Comparison of ENCODE assay signal across 8 mouse cellular contexts in genomic region chr5:142877337-142878280, GRCm38 (mm10). TPM values are rescaled to one million over a fixed set of nuclear protein-coding genes. Genes with fewer than 3 reads are reported as not detected.
A peak's percentile ranks its signal among the peaks of the same experiment; 100 is the strongest.
DNase-seq lines count a peak whose midpoint lies in the region; ATAC-seq and TF ChIP-seq lines count a peak whose summit lies in the region.

No protein-coding gene starts in this region.

- POLR2A ChIA-PET in Patski (lab: Charles Lee), result interaction anchor here (1.0 to 1.4 kb wide), 4 partner anchors 28 to 61 kb away, joined by 3 to 5 read pairs (median 4); no protein-coding TSS in a partner anchor

- H3K4me2 ChIP-seq in hindbrain, embryonic 15.5 days, result no peak overlapping the region

- WGBS in hindbrain, embryonic 15.5 days, result 26% methylated on average over 11 of the region's 11 CpGs

- no peak for TF ChIP-seq CTCF in Patski (IDR thresholded peaks at IDR 0.05)

- ATAC-seq in Patski, result peak; percentile 52
- peak; percentile 71 for ATAC-seq in hindbrain, embryonic 15.5 days (ENCODE audit: low FRiP score, low read depth)

- peak; percentile 38 for DNase-seq in Patski (ENCODE audit: low read depth, low spot score)
- peak; percentile 87 to 93 for DNase-seq in cerebellum, postnatal 14 days
- DNase-seq in frontal cortex, postnatal 14 days (ENCODE audit: low spot score in 2 of 2), result peak; percentile 84 to 87
- DNase-seq in left cerebral cortex, adult 11 months (ENCODE audit: low spot score), result peak; percentile 84
- DNase-seq in lung, postnatal 25 days (ENCODE audit: low spot score), result peak; percentile 84
- peak; percentile 95 for DNase-seq in retina, embryonic 14.5 days (ENCODE audit: low spot score)
- peak; percentile 95 for DNase-seq in thymus, postnatal 25 days

- H3K9me3 ChIP-seq in hindbrain, embryonic 15.5 days, result no peaks in the 10 kb centered on the region

- no peaks in the 10 kb centered on the region for H3K27me3 ChIP-seq in Patski
- H3K27me3 ChIP-seq in hindbrain, embryonic 15.5 days, result no peaks in the 10 kb centered on the region

- H3K9ac ChIP-seq in hindbrain, embryonic 15.5 days, result no peak overlapping the region

- in situ Hi-C loops in Patski (cut with MboI; ENCODE audit: low pct_unique_long_range_greater_than_20kb), result loop anchor here (10.0 kb wide), 1 partner anchor 313 kb away; no protein-coding TSS in a partner anchor

- H3K36me3 ChIP-seq in hindbrain, embryonic 15.5 days, result peaks cover 7% of the 10 kb centered on the region; the same call in 1 of the 2 replicates

- peak overlapping the region; percentile 52 for H3K27ac ChIP-seq in hindbrain, embryonic 15.5 days (replicated peaks)

- H3K4me1 ChIP-seq in hindbrain, embryonic 15.5 days (replicated peaks), result peaks cover 34% of the 10 kb centered on the region

- CTCF ChIA-PET in Patski (lab: Charles Lee), result interaction anchor here (0.8 to 3.5 kb wide), 16 partner anchors 10 to 208 kb away, joined by 3 to 19 read pairs (median 4); no protein-coding TSS in a partner anchor

- H3K4me3 ChIP-seq in hindbrain, embryonic 15.5 days, result no peak overlapping the region

RNA-seq across cellular contexts. Expression of gene Fbxl18, which starts 17.6 kb away (rescaled TPM):
- 11.1 TPM for polyA plus RNA-seq in Patski (2021)
- 30.3 and 33.3 TPM in 2 replicates for polyA plus RNA-seq in hindbrain, embryonic 15.5 days (2015; fragmentation: Nextera tagmentation; extraction: Ambion mirVana)

RNA-seq across cellular contexts. Expression of gene Actb, which starts 28.9 kb away (rescaled TPM):
- 2,926 TPM for polyA plus RNA-seq in Patski (2021)
- 13,458 and 13,965 TPM in 2 replicates for polyA plus RNA-seq in hindbrain, embryonic 15.5 days (2015; fragmentation: Nextera tagmentation; extraction: Ambion mirVana)

Comparison
In these comparisons a context has a peak if more than half of its experiments do, and no peak if none do; other contexts are left out.
1. DNase-seq: peak in every context shown above with its lines; median percentile 95 in retina, embryonic 14.5 days; 95 in thymus, postnatal 25 days; 90 in cerebellum, postnatal 14 days; 86 in frontal cortex, postnatal 14 days; 84 in left cerebral cortex, adult 11 months; 84 in lung, postnatal 25 days; 38 in Patski.